Mouse (Mus musculus) hindbrain, embryonic 11.5 days (tissue): Measurements from ENCODE around the gene Pgd. TPM values are rescaled to one million over a fixed set of nuclear protein-coding genes. Genes with fewer than 3 reads are reported as not detected.

Experiments
- ATAC-seq: fragments of 200-750 bp; cut with Nextera tagmentation; 2 replicates; pipeline ENCODE4 v1.8.0; 2017; ENCODE audit warnings: mild to moderate bottlenecking, moderate TSS enrichment, moderate library complexity; ENCODE audit not compliant: low FRiP score
- DNase-seq: peaks from one replicate; pipeline ENCODE4 v3.0.0-alpha.2; 2015; ENCODE audit warnings: low spot score
- H3K27ac ChIP-seq: fragments of 300-500 bp; sonication (generic); 2 replicates; pipeline ENCODE4 v1.5.1; 2014; ENCODE audit warnings: mild to moderate bottlenecking, low read depth, low read length
- H3K27me3 ChIP-seq: fragments of 300-500 bp; sonication (generic); 2 replicates; pipeline ENCODE4 v1.6.1; 2014; ENCODE audit warnings: mild to moderate bottlenecking, low read length, moderate library complexity, mixed read lengths; ENCODE audit not compliant: control insufficient read depth, insufficient read depth
- H3K36me3 ChIP-seq: fragments of 300-500 bp; sonication (generic); 2 replicates; pipeline ENCODE4 v1.6.1; 2014; ENCODE audit warnings: mild to moderate bottlenecking, low read length, moderate library complexity, mixed read lengths; ENCODE audit not compliant: control insufficient read depth, insufficient read depth
- H3K4me1 ChIP-seq: fragments of 300-500 bp; sonication (generic); replicated peaks from 2 replicates; pipeline ENCODE4 v1.6.1; 2014; ENCODE audit warnings: low read length, mixed read lengths; ENCODE audit not compliant: control insufficient read depth, insufficient read depth
- H3K4me2 ChIP-seq: fragments of 300-500 bp; sonication (generic); replicated peaks from 2 replicates; pipeline ENCODE4 v1.6.1; 2014; ENCODE audit warnings: mild to moderate bottlenecking, low read depth, low read length
- H3K4me3 ChIP-seq: fragments of 300-500 bp; sonication (generic); 2 replicates; pipeline ENCODE4 v1.5.1; 2014; ENCODE audit warnings: low read depth, low read length
- H3K9ac ChIP-seq: fragments of 300-500 bp; sonication (generic); 2 replicates; pipeline ENCODE4 v1.6.1; 2014; ENCODE audit warnings: low read depth, low read length
- H3K9me3 ChIP-seq: fragments of 300-500 bp; sonication (generic); 2 replicates; pipeline ENCODE4 v1.6.1; 2016; ENCODE audit warnings: low read length; ENCODE audit not compliant: control insufficient read depth
- WGBS: fragments of 180-500 bp; shearing (Covaris S2); extraction: QIAGEN DNeasy Blood & Tissue Kit; methylation state at CpG from one replicate; pipeline ENCODE4 v1.1.7; 2014; 5-methylcytosine and 5-hydroxymethylcytosine counted together
- polyA plus RNA-seq: library from polyadenylated mRNA; unstranded; fragments of >200 nt; fragmentation: Nextera tagmentation; extraction: Ambion mirVana; gene quantifications from 2 replicates; pipeline ENCODE4 v1.2.1, GENCODE M21; 2014

The Pgd gene
- polyA plus RNA-seq, 1 experiment from 2014 or later, result 49.4 TPM

GRCm38 (mm10) chr4:149191103-149191502 lies 24.5 kb upstream of the Pgd start:
- 91% methylated on average over 7 of the region's 7 CpGs for WGBS
- no peaks in the 10 kb centered on the region for H3K9me3 ChIP-seq
- no peak overlapping the region for H3K4me3 ChIP-seq
- H3K4me1 ChIP-seq, result no peaks in the 10 kb centered on the region
- DNase-seq, result no peak
- H3K27me3 ChIP-seq, result no peaks in the 10 kb centered on the region
- H3K27ac ChIP-seq, result no peak overlapping the region
- no peak overlapping the region for H3K4me2 ChIP-seq
- H3K36me3 ChIP-seq, result peaks cover 11% of the 10 kb centered on the region
- no peak overlapping the region for H3K9ac ChIP-seq
- no peak for ATAC-seq

DNA sequence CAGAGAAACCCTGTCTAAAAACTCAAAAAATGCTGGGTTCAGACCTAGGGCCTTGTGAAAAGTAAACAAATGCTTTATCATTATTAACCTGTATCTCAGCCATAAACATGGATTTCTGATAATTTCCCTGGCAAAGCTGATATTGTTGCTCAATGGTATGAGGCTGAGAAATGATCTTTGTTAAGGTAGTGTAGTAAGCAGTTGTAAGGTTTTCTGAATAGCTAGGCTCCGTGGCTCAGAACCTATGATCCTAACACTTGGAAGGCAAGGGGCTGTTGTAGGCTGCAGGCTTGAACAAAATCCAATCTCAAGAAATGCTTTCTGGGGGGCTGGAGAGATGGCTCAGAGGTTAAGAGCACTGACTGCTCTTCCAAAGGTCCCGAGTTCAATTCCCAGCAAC lies 22.0 kb upstream of the Pgd start:
- WGBS, result 98% methylated on average over 2 of the region's 2 CpGs
- Histone ChIP-seq H3K9me3 (no peaks in the 10 kb centered on the region), H3K9ac (no peak overlapping the region), H3K4me2 (no peak overlapping the region), H3K4me1 (no peaks in the 10 kb centered on the region), H3K36me3 (peaks cover 19% of the 10 kb centered on the region), H3K4me3 (no peak overlapping the region), H3K27ac (no peak overlapping the region), H3K27me3 (no peaks in the 10 kb centered on the region)
- DNase-seq (no peak), ATAC-seq (no peak)

DNA sequence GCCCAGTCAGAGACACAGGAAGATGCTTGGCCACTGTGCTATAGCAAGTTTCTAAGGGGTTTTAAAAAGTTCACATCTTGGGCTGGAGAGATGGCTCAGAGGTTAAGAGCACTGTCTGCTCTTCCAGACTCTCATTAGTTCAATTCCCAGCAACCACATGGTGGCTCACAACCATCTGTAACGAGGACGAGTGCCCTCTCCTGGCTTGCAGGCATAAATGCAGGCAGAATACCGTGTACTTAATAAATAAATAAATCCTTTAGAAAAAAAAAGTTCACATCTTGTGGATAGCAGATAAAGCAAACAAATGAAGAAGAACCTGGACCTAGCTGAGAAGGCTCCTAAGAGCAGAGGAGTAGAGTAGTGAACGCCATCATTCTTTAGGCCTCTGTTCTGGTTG lies 16.2 kb upstream of the Pgd start:
- Histone ChIP-seq H3K9ac (no peak overlapping the region), H3K4me2 (no peak overlapping the region), H3K9me3 (no peaks in the 10 kb centered on the region), H3K4me3 (no peak overlapping the region), H3K4me1 (no peaks in the 10 kb centered on the region), H3K36me3 (peaks cover 23% of the 10 kb centered on the region; the same call in 1 of the 2 replicates), H3K27ac (no peak overlapping the region), H3K27me3 (no peaks in the 10 kb centered on the region)
- ATAC-seq (no peak), DNase-seq (no peak)
- 56% methylated on average over 4 of the region's 4 CpGs for WGBS

DNA sequence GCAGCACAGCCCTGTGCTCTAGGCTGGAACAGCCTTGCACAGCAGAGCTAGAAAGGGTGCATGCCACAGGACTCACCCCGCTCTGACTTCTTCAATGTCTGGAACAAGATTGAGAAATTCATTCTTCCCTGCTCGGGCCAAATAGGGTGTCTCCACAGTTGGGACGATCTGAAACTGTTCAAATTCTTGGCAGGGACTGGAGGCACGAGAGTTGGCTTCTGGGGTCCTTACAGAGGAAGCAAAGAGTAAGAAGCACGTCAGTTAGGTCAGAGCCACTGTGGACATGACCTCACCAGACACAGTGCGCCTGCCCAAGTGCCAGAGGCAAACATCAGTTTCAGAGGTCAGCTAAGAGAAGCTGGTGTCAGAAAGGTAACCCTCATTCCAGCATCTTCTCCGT lies 15.6 kb upstream of the Pgd start:
- ATAC-seq, result no peak
- Histone ChIP-seq H3K4me2 (no peak overlapping the region), H3K9me3 (no peaks in the 10 kb centered on the region), H3K36me3 (peaks cover 20% of the 10 kb centered on the region; the same call in 1 of the 2 replicates), H3K27me3 (no peaks in the 10 kb centered on the region), H3K4me1 (no peaks in the 10 kb centered on the region), H3K9ac (no peak overlapping the region), H3K4me3 (no peak overlapping the region), H3K27ac (no peak overlapping the region)
- no peak for DNase-seq
- 86% methylated on average over 7 of the region's 7 CpGs for WGBS

- no peak overlapping the region for H3K9ac ChIP-seq
- no peaks in the 10 kb centered on the region for H3K9me3 ChIP-seq
- no peak overlapping the region for H3K4me3 ChIP-seq
- H3K4me1 ChIP-seq, result no peaks in the 10 kb centered on the region
- 72% methylated on average over 4 of the region's 4 CpGs for WGBS
- no peak overlapping the region for H3K27ac ChIP-seq
- ATAC-seq (no peak), DNase-seq (no peak)
- no peak overlapping the region for H3K4me2 ChIP-seq
- H3K36me3 ChIP-seq, result peaks cover 17% of the 10 kb centered on the region; the same call in 1 of the 2 replicates
- H3K27me3 ChIP-seq, result no peaks in the 10 kb centered on the region
Observed at GRCm38 (mm10) chr4:149179573-149179972, 13.0 kb upstream of the Pgd start.

GRCm38 (mm10) chr4:149179160-149179559 lies 12.6 kb upstream of the Pgd start:
- H3K36me3 ChIP-seq, result peaks cover 16% of the 10 kb centered on the region; the same call in 1 of the 2 replicates
- H3K4me1 ChIP-seq, result no peaks in the 10 kb centered on the region
- no peaks in the 10 kb centered on the region for H3K9me3 ChIP-seq
- no peak for ATAC-seq
- H3K4me2 ChIP-seq, result no peak overlapping the region
- H3K9ac ChIP-seq, result no peak overlapping the region; the same call in 1 of the 2 replicates
- DNase-seq, result no peak
- 78% methylated on average over 7 of the region's 7 CpGs for WGBS
- no peak overlapping the region for H3K27ac ChIP-seq
- H3K4me3 ChIP-seq, result no peak overlapping the region
- H3K27me3 ChIP-seq, result no peaks in the 10 kb centered on the region

- Histone ChIP-seq H3K4me3 (no peak overlapping the region), H3K27me3 (no peaks in the 10 kb centered on the region), H3K36me3 (peaks cover 10% of the 10 kb centered on the region; the same call in 1 of the 2 replicates), H3K4me2 (no peak overlapping the region), H3K9ac (no peak overlapping the region), H3K27ac (no peak overlapping the region), H3K4me1 (no peaks in the 10 kb centered on the region), H3K9me3 (no peaks in the 10 kb centered on the region)
- ATAC-seq, result no peak
- 69% methylated on average over 7 of the region's 7 CpGs for WGBS
- no peak for DNase-seq
Observed at GRCm38 (mm10) chr4:149178328-149178727, 11.8 kb upstream of the Pgd start.

DNA sequence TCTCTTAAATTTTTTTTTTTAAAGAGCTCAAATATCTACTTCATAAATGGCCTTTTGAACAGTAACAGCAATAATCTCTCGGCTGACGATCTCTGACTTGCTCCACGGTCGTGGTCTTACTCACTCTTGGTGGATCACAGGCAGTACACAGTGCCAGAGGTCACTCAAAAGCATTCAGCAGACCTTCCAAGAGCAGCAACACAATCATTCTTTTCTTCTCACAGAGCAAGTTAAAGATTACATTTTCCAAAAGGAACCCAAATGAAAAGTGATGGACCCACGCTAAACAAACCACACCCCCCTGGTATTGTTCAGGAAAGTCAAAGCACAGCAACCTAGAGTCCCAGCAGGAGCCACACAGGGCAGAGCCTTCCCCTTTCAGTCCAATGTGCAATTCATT lies 10.5 kb upstream of the Pgd start:
- Histone ChIP-seq H3K4me1 (no peaks in the 10 kb centered on the region), H3K36me3 (peaks cover 8% of the 10 kb centered on the region; the same call in 1 of the 2 replicates), H3K9me3 (no peaks in the 10 kb centered on the region), H3K27ac (0 out of 2 replicates have a peak overlapping the region, but pooled peaks have one; percentile 17), H3K4me3 (no peak overlapping the region), H3K9ac (no peak overlapping the region), H3K27me3 (no peaks in the 10 kb centered on the region), H3K4me2 (no peak overlapping the region)
- ATAC-seq (no peak), DNase-seq (no peak)
- 31% methylated on average over 5 of the region's 5 CpGs for WGBS

GRCm38 (mm10) chr4:149176645-149177044 lies 10.1 kb upstream of the Pgd start:
- ATAC-seq (no peak), DNase-seq (no peak)
- 72% methylated on average over 6 of the region's 6 CpGs for WGBS
- no peak overlapping the region for H3K27ac ChIP-seq
- H3K4me3 ChIP-seq, result no peak overlapping the region
- H3K4me1 ChIP-seq, result no peaks in the 10 kb centered on the region
- no peak overlapping the region for H3K4me2 ChIP-seq
- peaks cover 6% of the 10 kb centered on the region; the same call in 1 of the 2 replicates for H3K36me3 ChIP-seq
- no peak overlapping the region for H3K9ac ChIP-seq
- H3K27me3 ChIP-seq, result no peaks in the 10 kb centered on the region
- H3K9me3 ChIP-seq, result no peaks in the 10 kb centered on the region
